Mouse (Mus musculus): ENCODE measurements at regions not wholly inside any gene's neighbourhood (a gene's known extent, or its start where the extent isn't known, plus 50 kb on each side); places are given as distances from the start of the nearest gene placed in this dataset.
A peak's percentile ranks its signal among the peaks of the same experiment; 100 is the strongest.
"Not testable (repeated sequence)": the region's sequence is repeated elsewhere in the genome, so short reads cannot be mapped to it uniquely, and the experiment has no call there.

DNA sequence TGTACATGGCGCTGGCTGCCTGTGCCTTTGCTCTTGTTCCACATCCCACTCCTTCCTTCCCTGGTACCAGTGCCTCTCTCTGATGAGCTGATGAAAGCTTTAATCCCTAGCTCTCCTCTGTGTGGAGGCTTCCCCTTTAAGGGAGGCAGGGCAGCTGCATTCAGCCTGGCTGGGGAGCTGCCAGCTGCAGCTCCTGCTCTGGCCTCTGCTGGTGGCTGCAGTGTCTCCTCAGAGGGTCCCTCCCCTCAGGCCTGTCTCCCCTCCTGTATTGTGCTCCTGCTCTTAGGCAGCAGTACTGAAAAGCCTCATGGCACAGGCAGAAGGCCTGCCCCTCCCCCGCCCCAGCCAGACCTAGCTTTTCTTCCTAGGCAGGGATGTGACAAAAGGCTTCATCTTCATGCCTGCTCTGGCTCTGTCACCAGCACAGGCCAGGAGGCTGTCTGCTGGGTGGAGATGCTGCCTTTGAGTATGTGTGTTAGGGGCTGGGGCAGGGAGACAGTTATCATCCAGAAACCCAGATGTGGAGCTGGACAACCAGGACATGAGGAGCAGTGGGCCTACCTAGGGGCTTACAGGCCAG lies 97.7 kb upstream of the Zcchc13 start:
- not testable (repeated sequence) for DNase-seq (ENCODE audit: low read depth, low spot score)

DNA sequence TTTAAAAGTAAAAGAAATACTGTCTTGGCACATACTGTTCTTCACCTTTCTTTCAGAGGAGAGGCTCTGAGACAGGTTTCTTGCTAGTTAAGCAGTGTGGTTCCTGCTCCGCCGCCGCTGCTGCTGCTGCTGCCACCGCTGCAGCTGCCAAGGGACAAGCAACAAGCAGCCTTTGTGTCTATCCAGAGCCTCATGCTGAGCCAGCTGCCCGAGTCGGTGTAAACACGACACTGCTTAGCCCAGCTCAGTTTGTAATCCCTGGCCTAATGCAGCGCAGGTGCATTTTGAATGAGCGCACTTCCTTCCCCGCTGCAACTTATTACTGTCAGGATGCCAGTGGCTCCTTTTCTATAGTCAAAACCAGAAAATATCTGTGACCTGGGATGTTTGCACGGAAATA lies 97.1 kb upstream of the Zcchc13 start:
- no peak for DNase-seq (ENCODE audit: low read depth, low spot score)

DNA sequence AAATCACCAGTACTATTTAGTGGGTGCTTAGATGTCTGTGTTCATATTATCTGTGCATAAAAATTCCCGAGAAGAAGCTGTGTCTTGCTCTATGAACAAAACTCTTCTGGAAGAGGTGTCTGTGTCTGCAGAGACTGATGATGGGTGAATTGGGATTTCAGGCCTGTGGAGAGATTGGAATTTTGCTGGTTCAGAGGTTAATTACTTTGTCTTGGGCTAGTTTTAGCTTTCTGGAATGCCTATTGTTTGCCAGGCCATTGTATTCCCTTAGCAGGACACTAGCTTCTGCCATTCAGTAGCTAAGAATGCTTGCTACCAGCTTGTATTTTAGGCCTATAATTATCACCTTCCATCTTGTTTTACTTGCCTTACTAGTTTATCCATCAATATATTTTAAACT lies 96.6 kb upstream of the Zcchc13 start:
- no peak for DNase-seq (ENCODE audit: low read depth, low spot score)

DNA sequence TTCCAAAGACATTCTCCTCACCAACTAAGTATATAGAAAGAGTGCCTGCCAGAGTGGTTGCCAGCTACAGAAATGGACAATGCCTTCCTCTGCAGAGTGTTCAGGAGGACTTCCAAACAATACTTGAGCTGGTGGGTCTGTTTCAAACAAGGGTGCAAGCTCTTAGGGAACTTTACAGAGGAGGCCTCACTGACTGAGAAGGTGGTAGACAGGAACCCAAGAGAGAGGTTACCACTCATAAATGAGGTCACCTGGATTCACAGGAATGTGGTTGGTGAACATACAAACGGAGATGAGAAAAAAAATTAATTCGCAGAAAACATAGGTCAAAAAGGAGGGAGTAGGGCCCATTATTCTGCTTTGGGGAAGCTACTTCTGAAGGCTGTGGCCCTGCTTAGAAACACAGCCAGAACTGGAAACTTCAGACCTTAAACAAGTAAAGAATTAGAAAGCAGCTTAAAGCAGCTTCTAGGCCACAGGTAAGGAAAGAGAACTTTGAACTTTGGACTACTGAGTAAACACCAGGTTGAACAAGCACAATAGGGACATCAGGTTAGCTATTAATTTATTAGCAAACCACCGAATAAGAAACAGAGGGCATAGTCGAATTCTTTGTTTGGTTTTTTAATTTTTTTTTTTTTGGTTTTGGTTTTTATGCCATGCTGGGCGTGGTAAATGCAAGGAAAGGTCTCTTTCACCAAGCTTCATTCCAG lies 83.7 kb upstream of the Zcchc13 start:
- no peak for DNase-seq (ENCODE audit: low read depth, low spot score)

DNA sequence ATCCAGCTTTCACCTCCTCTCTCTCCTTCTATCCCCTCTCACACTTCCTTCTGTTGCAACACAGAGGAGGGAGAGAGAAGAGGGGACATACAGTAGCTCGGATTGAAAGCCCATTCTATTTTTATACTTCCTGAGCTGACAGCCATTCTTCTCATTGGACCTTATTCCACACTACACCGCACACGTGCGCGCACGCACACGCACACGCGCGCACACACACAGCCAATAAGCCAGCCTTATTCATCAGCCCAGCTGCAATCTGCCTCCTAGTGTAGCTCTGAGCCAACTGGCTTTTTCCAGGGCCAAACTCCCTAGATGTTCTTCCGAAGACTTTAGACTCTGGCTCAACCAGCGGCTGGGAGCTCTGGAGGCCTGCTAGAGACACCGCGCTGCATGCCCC lies 79.1 kb upstream of the Zcchc13 start:
- no peak for DNase-seq (ENCODE audit: low read depth, low spot score)

DNA sequence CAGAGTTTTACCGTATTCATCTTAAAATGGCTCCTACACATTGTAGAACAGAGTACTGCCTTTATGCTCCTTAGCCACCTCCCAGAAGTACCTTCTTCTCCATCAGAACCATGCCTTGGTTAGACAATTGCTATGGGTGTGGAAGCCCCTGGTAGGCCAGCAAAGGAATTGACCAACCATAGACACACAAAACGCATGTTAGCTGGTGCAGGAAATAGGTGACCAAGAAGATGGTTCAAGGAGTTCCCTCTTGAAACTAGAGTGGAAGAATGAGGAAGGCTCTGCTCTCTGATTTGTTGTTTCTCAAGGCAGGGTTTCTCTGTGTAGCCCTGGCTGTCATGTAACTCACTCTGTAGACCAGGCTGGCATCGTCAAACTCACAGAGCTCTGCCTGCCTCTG lies 77.2 kb upstream of the Zcchc13 start:
- no peak for DNase-seq (ENCODE audit: low read depth, low spot score)

DNA sequence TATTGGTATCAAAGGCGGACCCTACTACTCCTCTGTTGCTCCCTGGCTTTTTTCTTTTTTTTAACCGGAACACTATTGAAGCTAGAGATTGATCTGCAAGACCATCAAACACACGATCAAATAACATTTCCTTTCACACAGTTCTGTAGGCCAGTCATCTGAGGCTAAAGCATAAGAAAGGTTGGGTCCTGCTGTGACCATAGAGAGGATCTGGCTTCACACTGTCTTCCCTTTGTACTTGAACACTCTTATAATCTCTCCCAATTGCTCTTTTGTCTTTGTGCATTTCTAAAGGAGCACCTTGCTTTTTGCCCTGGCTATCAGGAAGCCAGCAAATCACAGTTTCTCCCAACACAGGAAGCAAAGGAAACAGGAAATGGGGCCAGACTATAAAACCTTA lies 76.8 kb upstream of the Zcchc13 start:
- peak; percentile 35 for DNase-seq (ENCODE audit: low read depth, low spot score)

DNA sequence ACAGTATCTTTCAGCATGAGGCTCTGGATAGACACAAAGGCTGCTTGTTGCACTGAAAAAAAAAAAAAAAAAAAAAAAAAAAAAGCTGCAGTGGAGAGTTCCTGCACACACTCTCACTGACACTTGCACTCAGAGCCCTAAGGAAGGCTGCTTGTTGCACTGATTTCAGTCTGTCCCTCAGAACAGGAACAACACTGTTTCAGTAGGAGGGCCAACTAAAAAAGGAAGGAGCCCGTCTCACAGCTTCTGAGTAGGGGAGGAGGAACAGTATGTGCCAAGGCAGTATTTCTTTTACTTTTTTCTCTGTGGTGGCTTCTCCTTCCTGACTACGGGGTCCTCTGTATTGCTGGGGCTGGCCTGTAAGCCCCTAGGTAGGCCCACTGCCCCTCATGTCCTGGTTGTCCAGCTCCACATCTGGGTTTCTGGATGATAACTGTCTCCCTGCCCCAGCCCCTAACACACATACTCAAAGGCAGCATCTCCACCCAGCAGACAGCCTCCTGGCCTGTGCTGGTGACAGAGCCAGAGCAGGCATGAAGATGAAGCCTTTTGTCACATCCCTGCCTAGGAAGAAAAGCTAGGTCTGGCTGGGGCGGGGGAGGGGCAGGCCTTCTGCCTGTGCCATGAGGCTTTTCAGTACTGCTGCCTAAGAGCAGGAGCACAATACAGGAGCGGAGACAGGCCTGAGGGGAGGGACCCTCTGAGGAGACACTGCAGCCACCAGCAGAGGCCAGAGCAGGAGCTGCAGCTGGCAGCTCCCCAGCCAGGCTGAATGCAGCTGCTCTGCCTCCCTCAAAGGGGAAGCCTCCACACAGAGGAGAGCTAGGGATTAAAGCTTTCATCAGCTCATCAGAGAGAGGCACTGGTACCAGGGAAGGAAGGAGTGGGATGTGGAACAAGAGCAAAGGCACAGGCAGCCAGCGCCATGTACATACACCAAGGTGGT lies 75.1 kb upstream of the Zcchc13 start:
- DNase-seq (ENCODE audit: low read depth, low spot score): not testable (repeated sequence)

DNA sequence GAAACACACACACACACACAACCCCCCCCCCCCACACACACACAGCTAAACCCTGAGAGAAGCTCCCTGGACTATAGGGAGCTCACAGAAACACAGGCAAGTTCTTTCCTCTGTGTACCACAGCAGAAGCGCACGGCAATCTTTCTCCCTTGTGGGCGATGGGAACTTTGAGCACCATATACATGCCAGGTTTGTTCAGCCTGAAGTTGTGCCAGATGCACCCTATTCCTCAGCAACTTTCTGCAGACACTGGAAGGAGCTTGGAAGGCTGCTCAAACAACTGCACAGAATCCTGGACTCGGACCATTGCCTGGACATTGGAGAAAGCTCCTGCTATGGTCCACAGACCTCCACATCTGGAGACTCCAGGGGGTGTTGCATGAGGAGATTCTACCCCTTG lies 74.3 kb upstream of the Zcchc13 start:
- DNase-seq (ENCODE audit: low read depth, low spot score): no peak

DNA sequence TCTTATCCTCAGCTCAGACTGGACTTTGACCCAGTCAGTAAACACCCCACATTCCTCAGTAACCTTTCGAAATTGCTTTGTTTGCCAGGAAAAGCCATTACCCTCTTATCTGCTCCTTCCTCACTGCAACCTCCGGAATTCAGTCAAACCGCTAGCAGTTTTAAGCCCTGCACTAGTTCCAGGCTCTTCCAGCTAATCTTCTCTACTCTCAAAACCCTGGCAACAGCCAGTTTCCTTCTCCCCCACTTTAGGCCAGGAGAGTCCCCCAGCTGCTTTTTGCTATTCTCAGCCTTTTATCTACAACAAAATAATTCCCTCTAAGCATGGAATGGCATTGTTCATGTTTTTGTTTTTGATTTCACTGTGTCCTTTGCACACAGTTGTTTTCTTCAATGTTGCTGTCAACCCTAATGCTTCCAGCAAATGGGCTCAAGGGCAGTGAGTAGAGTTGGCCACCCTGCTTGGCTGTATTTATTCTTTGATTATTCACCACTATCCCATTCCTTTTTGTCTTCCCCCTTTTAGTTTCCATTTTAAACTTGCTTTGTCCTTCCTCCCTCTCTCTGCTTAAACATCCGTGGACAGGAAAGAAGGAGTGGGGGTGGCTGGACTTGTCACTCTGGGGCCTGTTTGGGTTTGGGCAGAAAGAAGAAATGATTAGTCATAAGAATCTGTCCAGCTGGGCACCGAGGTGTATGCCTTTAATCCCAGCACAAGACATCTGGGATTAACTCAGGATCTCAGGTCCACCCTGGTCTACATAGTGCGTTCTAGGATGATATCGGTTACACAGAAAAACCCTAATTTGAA lies 73.5 kb upstream of the Zcchc13 start:
- DNase-seq (ENCODE audit: low read depth, low spot score): no peak

DNA sequence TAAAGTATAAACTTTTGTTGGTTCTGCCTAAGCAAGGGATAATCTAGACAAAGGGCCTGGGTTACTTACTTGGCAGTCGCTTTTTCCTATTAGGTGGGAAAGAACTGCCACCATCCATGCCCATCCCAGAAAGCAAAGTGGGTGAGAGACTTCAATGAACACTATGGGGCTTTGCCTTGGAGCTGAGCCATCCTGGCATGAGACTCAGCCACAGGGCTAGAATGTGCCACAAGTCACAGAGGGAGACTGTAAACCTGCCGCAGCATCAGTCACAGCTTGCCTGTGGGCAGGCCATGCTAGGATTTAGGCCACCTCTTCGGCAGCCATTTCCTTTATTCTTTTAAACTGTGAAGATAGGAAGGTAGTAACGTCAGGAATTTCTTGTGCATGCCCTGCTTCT lies 72.9 kb upstream of the Zcchc13 start:
- DNase-seq (ENCODE audit: low read depth, low spot score): no peak

DNA sequence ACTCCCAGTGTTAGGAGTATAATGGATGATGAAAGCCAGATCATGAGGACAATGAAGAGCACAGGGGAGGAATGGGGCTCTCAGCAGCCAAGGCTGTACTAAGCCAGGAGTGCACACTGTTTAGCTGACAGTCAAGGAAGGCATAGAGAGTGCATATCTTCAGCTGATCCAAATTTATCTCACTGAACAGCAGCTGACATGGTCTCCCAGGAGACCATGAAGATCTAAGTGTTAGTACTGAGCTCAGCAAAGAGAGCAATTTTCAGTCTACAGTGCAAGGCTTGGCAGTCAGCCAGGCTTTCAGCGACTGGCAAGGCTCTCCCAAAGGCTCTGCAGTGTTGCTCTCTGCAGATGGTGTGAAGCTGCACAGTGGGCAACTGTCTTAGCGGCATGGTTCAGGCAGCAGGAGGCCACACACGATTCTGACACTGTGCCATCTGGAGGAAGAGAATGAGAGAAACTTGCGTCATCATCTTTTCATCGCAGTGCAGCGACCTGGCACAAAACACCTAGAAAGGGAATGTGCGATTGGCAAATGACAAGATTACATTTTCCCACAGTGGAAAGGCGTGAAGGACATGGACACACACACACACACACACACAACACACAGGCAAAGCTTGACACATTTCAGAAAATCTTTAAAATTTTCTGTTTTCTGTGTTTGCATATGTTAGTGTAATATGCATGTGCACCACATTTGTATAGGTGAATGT lies 66.7 kb upstream of the Zcchc13 start:
- DNase-seq (ENCODE audit: low read depth, low spot score): no peak

DNA sequence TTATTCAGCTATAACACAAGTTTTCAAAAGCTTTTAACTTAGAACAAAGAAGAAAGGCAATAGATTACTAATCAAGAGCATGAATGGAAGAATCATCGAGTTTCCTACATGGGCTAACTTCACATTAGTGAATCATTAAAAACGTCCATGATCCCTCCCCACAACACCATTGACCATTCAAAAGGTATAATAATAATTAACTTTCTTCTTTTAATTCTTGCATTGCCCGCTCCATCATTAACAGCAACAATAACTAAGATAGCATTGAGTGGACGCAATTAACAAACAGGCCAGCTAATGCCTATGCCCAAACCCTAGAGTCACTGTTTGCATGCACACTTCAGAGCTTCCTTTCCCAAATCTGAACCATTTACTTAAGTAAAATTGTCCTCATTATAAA lies 57.0 kb upstream of the Zcchc13 start:
- DNase-seq (ENCODE audit: low read depth, low spot score): no peak

DNA sequence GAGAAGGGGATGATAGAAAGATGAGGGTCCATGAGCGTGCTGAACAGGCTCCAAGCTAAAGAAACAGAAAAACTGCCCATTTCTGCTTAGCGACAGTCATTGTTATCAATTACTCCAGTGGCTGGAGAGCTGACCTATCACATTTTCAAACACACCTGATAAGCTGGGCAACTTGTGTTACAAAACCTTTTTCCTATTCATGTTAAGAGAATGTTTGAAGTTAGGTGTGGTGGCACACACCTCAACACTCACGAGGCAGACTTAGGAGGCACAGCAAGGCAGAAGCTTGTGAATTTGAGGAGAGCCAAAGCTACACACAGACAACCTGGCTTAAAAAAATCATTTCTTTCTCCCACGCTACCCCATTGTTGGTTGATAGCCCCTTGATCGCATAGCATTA lies 50.9 kb upstream of the Zcchc13 start:
- no peak for DNase-seq (ENCODE audit: low read depth, low spot score)

All from ES-CJ7 (cell line).